Mouse (Mus musculus): ENCODE measurements around the gene Tbc1d22a.
"Not testable (repeated sequence)": the region's sequence is repeated elsewhere in the genome, so short reads cannot be mapped to it uniquely, and the experiment has no call there.

Tbc1d22a gene

DNA sequence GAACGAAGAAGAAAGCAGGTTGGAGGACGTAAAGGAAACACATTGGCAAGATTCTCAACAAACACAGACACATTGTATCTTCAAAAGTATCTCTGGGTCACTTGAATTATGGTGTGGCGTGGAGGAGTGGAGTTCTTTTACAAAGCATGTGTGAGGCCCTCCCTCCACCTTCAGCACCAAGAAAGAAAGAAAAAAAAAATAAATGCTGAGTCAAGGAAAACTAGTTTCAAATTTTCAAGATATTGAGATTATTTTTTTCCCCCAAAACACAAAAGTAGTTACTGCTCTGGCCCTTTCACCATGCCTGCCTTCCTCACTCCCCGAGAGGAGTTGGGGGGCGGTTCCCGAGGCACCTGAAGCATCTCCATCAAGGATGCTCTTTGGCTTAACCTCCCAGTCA lies 35.7 kb upstream of the Tbc1d22a start:
- in situ Hi-C loops (cut with MboI, MseI), result loop anchor here (10.0 kb wide), 1 partner anchor 166 kb away; no protein-coding TSS in a partner anchor

DNA sequence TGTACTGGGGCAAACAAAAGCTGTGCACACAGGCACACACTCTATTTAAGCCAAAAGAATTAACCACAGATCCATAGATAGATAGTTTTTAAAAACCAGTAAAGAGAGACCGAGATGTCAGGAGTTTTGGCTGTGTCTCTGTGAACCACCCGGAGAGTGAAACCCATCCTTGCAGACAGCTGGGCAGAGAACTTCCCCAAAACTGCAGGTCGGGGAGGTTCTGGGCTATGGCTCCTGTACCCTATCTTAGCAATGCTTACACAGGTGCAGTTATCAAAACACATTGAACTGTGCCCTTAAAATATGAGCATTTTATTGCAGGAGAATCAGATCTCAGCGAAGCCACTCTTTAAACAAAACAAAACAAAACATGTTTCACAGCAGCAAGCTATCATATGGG lies 33.8 kb upstream of the Tbc1d22a start:
- in situ Hi-C loops (cut with MboI, MseI), result no loop called here

DNA sequence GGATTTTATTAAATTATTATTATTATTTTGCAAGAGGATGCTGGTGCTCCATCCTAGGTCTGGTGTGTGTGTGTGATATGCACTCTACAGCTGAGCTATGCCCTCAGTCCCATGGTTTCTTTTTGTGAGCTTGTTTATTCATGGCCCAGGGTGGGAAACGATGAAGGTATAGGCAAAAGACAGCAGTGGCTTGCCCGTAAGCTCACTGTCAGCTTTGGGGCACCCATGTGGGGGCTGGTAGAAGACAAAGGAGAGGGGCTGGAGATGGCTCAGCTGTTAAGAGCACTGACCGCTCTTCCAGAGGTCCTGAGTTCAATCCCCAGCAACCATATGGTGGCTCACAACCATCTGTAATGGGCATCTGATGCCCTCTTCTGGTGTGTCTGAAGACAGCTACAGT lies 32.9 kb upstream of the Tbc1d22a start:
- in situ Hi-C loops (cut with MboI, MseI), result not testable (repeated sequence)

DNA sequence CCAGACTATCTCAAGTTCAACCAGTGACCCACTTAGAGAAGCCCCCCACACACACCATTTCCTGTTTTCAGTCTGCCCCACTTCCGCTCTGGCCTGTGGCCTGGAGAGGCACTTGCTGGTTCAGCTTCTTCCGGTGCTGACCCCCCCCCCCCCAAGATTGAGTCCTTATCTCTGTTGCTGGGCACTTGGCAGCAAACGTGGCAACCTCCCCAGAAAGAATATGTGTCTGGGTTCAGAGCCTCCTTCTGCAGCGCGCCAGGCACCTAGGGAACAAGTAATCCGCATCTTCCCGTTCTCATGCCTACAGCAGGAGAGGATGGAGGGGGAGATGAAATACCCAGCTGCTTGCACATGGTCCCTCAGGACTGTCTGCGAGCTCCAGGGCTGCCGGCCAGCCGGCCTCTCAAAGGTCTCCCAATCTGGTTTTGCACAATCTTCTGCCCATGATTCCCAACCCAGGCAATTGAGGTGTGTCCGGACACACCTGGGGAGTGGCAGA lies 32.3 kb upstream of the Tbc1d22a start:
- in situ Hi-C loops (cut with MboI, MseI), result no loop called here

DNA sequence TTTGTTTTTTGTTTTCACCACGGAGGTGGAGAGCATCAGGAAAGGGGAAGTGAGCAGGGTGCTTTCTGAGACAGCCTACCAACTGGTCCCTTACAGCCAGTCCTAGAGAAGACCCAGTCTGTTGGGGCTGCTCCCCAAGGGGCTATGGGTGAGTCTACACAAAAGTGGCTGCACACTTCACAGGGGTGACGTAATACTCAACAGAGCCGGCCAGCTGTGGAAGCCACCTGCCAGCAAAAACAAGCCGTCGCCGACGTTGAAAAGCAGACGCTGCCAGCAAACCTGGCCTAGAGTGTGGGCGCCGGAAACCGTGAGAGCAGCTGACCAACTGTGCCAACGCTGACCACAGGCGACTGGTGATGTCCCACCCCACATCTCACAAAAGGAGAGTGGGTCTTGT lies 31.6 kb upstream of the Tbc1d22a start:
- in situ Hi-C loops (cut with MboI, MseI), result no loop called here

DNA sequence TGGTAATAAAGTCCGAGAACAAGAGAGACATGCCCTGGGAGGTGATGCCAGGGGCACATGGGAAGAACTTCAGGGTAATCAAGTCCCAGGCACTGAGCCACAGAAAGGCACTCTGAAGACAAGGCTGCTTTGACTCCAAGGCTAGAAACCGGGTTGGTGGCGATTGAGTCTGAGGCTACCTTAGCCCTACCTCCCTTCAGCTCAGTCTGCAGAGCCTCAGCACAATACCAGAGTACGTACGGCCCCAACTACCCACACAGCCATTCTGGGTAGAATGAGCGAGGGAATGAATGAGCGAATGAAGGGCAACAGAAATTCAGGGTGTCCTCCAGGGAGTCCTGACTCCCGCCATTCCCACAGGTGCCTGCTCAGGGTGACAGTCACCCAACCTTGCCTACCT lies 30.8 kb upstream of the Tbc1d22a start:
- in situ Hi-C loops (cut with MboI, MseI), result no loop called here

DNA sequence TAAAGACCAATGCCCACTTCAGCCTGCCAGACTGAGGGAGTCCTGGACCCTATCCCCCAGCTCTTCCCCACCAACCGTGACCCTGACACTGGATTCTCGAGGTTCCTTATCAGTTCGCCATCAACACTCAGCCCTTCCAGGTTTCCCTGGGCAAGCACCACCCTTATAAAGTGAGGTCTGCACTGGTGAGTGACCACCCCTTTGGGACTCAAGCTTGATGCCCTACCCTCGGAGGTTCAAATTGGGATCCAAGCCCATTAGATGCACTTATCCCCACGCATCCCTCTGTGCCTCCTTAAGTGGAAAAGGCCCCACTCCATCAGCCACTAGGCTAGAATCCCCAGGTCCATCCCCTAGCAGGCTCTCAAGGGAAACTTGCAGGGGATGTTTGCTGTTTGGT lies 30.2 kb upstream of the Tbc1d22a start:
- in situ Hi-C loops (cut with MboI, MseI), result no loop called here

DNA sequence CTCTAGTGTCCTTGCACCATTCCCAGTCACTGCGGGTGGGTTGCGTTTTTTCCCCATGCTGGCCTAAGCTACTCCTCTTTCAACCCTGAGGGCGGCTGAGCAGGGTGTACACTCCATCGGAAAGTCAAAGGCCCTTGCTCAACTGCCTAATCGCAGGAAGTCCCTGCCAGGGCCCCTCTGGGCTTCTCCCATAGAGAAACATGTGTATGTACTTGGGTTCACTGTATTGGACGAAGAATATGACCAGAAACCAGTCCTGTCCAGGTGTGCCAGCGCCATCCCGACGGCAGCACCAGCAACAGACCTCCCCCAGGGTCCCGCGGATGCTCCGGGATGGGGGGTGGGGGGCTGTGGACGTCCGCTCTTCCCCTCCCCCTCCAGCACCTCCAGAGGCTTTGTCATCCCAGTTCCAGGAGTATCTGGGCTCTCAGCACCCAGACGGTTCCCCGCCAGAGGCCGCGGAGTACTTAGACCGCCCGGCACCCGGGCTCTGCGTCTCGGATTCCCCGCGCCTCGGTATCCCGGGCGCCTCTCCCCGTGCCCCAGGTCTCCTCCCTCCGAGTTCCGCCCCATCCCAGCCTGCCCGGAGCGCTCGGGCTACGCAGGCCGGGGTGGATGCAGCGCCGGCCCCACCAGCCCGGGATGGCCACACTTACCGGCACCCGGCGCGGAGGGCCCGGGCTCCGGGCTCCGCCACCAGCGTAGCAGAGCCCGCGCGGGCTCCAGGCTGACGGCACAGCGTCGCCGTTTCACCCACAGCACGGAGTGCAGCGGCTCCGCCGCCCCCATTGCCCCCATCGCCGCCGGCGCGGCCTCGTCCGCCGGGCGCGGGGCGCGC lies 29.2 kb upstream of the Tbc1d22a start:
- in situ Hi-C loops (cut with MboI, MseI), result no loop called here

DNA sequence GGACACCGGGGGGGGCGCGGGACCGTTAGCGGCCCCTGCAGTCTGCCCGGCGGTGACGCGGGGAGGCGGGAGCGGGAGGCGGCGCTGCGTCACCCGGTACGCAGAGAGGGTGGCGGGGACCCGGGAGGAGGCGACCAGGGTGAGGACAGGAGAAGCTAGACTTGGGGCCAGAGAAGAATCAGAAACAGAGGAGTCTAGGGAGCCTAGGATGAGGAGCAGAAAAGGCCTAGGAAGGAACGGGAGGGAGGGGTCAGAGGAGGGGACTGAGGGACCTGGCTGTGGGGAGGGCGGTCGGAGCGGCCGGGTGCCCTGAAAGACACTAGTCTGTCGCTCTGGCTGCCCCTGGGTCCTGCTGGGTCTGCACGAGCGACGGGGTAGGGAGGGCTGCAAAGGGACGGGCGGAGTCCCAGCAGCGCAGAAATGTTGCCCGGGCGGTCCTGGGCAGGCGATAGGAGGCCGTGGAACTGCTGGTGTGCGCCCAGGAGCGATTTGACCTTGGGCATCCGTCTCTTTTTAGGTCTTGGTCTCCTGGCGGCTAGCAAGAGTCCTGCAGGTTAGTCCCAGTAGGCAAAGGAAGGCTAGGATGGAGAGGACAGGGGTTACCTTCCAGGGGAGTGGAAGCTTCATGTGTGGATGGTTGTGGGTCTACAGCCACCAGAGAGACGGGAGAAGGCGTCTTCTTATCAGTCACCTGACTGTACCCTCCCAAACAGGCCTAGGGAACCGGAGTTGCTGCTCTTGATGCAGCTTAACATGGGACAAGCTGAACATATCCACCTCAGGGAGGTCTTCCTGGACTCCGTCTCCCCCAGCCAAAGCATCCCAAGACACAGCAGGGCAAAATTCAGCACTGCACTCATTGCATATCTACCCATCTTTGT lies 28.3 kb upstream of the Tbc1d22a start, which contains the start of gene Cerk:
TSS of gene Cerk (minus strand) at position 453 of the 881 bp plus-strand sequence.
- in situ Hi-C loops (cut with MboI, MseI), result no loop called here

DNA sequence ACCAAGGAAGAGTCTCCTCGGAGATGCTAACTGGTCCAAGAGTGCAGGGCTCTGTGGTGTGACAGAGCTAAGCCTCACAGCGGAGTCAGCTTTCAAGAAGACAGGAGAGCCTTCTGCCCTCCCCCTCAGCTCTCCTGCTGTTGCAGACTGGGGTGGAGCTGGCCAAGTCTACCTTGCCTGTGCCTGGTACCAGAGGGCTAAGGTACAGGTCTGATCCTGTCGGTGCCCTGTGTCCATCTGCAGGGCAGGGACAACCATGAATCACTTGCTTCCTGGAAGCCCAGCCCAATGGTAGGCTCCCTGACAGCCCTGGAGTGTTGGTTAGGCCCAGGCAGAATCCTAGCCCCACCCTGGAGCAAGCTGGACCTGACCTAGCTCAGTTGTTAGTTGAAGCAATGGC lies 27.6 kb upstream of the Tbc1d22a start:
- in situ Hi-C loops (cut with MboI, MseI), result no loop called here

DNA sequence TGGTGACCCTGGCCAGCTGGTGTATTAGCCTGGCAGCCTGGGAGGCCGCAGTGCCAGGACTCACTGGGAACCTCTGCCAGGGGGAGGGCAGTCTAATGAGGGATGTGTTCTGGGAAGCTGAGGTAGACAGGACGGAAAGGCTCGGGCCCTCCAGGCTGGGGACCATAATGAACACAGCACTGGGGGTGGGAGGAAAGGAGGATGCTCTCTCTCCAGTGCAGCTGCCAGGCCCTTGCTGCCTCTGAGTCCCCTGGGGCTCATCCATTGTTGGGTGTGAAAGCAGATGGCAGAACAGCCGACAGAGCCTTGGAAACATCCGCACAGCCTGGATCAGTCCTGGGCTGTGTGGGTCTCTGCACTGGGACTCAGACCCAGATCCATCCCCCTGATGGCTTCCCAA lies 26.1 kb upstream of the Tbc1d22a start:
- in situ Hi-C loops (cut with MboI, MseI), result no loop called here

DNA sequence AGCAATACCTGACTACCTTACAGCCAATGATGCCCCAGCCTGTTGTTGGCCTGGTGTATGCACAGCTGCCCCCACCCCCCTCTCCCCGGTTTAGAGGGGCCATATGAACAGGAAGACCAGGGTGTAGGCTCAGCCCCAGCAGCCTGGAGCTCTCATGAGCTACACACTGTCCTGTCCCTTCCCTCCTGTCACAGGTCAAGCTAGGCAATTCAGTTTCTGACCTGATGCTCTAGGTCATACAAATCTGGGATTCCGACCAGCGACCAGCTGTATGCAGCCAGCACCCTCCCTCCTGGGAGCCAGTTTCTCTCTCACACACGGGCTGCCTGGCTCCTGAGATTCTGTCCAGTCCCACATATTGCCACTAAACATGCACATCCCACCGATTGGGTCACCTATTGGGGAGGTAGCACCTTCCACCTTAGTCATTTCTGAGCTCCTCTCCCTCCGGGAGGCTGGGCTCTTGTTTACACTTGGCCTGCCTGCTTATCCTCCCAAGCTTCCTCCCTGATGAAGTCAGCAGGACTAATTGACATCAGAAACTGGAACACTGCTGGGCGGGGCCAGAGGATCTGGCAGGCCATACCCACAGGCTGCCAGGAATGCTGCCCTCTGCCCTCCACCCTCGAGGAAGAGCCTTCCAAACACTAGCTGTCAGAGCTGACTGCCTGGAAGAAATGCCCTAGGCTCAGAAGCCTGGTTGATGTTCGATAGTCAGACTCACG lies 25.4 kb upstream of the Tbc1d22a start:
- in situ Hi-C loops (cut with MboI, MseI), result no loop called here

DNA sequence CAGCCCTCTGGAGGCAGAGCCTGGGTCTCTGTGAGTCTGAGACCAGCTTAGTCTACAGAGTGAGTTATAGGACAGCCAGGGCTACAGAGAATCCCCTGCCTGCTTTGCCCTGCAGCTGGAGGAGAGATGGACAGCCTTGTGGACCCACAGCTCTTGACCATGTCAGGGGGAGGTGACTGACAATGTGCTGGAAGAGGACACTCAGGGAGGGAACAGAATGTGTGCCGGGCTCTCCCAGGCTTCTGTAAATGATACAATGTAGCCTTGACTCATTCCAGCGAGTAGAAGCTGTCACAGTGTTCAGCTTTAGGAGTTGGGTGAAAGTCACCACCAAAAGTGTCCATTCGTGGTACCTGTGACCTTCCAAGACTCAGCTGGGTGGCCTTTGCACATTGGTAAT lies 23.9 kb upstream of the Tbc1d22a start:
- in situ Hi-C loops (cut with MboI, MseI), result no loop called here

DNA sequence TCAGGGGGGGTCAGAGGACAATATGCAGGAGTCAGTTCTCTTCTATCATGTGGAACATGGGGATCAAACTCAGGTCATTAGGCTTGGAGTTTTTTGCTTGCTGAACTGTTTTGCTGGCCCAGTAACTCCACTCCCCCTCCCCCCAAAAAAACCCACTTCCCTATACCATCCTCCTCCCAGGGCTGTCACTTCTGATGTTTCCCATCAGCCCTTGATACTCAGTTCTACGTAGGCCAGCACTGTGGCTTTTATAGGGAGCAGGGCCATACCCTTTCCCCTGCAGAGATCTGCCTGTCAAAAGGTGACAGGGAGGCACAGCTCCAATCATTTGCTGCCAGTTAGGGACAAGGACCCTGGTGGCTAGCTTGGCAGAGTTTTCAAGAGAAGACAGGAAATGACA lies 22.8 kb upstream of the Tbc1d22a start:
- in situ Hi-C loops (cut with MboI, MseI), result no loop called here

DNA sequence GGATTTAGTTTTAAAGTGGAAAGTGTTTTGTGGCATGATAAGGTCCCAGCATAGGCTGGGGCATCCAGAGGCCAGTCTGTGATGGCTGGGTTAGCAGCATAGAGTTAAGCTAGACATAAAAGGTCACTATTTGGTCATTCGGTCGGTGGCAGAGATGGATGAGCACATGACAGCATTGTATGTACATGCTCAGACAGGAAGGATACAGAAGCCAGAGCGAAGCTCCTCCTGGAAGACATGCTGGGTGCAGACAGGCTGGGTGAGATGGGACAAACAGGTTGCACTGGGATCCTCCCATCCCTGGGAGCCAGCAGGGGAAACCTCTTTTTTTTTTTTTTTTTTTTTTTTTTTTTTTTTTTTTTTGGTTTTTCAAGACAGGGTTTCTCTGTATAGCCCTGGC lies 22.3 kb upstream of the Tbc1d22a start:
- in situ Hi-C loops (cut with MboI, MseI), result no loop called here

DNA sequence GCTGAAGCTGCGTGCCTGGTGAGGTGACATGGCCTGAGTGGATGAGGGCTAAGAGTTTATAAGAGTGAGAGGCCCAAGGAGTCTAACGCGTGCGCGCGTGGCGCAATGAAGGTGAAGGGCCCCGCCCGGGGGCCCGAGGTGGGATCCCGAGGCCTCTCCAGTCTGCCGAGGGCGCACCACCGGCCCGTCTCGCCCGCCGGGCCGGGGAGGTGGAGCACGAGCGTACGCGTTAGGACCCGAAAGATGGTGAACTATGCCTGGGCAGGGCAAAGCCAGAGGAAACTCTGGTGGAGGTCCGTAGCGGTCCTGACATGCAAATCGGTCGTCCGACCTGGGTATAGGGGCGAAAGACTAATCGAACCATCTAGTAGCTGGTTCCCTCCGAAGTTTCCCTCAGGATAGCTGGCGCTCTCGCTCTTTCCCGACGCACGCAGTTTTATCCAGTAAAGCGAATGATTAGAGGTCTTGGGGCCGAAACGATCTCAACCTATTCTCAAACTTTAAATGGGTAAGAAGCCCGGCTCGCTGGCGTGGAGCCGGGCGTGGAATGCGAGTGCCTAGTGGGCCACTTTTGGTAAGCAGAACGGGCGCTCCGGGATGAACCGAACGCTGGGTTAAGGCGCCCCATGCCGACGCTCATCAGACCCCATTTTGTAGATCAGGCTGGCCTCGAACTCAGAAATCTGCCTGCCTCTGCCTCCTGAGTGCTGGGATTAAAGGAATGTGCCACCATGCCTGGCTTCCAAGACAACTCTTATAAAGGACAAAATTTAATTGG lies 19.4 kb upstream of the Tbc1d22a start:
- in situ Hi-C loops (cut with MboI, MseI), result not testable (repeated sequence)

DNA sequence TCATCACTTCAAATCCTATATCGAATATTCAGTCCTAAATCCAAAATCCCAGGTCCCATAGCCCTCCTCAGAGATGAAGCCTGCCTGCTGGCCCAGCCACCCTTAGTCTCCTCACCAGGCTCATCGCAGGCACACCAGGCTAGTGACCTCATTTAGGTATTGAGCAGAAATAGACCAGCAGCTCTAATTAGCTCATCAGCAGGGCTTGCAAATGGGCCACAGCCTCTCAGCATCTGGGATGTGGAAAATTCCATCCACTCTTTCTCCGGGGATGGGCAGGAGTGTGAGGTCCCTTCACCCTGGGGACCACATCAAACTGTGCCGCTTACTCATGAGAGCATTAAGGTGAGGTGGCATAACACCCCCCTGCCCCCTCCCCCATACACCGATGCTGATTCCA lies 15.2 kb upstream of the Tbc1d22a start:
- in situ Hi-C loops (cut with MboI, MseI), result no loop called here

DNA sequence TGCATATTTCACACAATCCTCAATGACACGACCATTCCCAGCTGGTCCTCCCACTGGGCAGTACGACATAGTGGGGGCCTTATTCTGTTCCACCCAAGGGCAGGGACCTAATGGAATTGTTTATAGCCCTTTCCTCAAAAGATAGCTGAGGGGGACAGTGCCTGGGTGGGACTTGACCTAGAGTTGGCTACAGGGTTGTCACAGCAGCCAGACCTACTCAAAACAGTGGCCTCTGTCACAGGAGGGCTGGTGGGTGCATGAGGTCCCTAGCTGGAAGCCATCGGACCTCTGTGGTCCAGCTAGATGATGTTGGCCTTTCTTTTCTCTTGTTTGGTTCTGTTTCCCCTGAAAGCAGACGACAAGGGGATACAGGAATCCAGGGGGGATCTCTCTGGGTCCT lies 14.8 kb upstream of the Tbc1d22a start:
- in situ Hi-C loops (cut with MboI, MseI), result no loop called here

DNA sequence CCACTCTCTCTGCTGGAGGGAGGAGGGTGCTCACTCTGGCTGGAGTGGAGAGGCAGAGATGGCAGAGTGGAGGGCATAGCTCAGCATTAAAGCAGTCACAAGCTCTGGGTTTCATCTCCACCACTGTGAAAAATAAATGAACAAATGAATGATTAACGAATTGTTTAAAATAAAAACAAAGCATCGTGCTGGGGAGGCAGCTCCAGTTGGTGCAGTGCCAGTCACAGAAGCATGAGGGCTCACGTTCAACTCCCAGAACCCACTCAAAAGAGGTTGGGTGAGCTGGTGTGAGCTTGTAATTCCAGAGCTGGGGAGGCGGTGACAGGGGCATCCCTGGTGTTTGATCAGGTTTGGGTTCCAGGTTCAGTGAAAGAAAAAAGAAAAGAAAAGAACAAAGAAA lies 14.1 kb upstream of the Tbc1d22a start:
- in situ Hi-C loops (cut with MboI, MseI), result no loop called here

DNA sequence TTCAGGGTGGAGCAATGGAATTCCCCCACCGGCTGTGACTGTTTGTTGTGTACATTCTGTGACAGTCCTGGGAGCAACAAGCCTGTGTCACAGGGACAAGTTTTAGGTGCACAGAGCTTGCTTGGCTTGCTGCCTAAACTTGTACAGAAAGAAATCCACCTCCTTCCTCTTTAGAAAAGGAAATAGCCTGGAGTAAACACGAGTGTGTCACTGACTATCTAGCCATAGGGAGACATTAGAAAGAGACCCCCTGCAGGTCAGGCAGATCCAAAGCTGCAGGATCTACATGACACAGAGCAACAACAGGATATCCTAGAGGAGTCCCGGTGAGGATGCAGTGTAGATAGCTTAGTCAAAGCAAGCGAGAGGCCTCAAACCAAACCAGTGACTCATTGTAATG lies 13.2 kb upstream of the Tbc1d22a start:
- in situ Hi-C loops (cut with MboI, MseI), result no loop called here

DNA sequence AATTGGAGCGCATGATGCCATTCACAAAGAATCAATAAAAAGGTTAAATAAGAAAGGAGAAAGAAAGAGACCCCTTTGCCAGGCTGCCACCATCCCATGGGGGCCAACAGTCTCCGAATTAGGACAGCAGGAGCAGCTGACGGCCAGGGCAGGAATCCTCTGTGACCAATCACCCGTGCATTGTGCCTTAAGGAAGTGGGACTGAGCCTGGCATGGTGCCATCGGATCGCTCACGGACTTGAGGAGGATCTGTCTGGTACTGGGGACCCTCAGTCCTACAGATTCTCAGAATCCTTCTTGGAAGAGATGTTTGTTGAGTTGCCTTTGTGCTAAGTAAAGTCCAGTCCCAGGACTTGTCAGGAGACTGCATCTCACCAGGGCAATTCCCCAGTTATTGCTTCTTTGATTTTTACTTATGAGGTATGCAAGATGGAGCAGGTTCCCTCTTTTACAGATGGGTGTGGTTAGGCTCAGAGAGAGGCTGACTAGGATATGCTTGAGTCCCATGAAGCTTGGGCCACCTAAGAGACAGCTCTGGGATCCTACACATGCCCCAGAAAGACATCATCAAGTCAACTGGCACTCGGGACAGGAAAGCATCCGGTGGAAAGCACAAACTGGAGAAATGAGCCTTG lies 12.4 kb upstream of the Tbc1d22a start:
- in situ Hi-C loops (cut with MboI, MseI), result no loop called here

All from regulatory T cell (primary cell).